Mouse (Mus musculus): ENCODE results near the gene Mtss1l.
"Not testable (repeated sequence)": the region's sequence is repeated elsewhere in the genome, so short reads cannot be mapped to it uniquely, and the experiment has no call there.

The Mtss1l gene

DNA sequence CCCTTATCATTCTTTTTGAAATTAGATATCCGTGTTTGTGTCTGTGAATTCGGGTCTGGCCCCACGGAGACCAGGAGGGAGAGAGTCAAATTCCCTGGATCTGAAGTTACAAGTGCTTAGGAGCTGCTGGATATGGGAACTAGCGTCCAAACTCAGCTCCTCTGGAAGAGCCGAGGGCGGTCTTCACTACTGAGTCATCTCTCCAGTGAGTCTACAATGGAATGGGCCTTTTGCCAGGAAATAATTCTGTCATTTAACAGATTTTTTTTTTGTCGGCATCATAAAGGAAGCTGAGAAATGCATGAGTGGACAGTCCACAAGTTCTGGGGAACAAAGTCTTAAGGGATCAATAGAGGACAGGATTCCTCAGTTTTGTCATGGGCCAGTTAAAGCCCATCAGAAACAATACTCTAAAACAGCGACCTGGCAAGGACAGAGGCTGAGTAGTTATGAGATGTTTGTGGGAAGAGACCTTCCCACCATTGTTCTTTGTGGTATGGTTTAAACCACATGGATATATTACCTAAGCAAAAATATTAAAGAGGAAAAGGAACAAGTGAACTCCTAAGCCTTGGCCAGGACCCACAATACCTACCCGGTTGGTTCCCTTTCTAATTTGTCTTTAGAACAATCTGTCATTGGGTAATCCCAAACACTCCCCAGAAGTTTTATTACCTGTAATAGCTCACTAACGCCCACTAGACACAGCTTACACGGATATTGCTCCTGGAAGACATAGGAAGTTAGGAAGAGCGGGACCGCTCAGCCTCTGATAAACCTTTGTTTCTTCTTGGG is 58.8 kb downstream of the Mtss1l start:
- DNase-seq = no peak

DNA sequence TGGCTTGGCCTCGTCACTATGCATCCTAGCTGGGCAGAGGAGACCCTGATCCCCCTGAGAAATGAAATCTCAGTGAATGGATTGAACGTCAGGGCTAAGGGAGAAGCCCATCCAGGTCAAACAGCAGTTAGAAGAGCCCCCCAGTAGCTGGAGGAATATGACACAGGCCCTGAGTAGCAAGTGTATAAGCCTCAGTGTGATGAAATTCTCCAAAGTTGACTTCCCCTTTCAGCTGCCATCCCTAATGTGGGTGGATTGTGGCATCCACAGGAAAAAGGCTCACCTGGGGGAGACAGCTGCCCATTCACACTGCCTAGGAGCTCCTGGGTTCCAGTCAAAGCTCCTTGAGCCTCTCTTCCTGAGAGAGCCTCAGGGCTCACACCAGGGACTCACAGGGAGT is 64.1 kb downstream of the Mtss1l start:
- no peak for DNase-seq

DNA sequence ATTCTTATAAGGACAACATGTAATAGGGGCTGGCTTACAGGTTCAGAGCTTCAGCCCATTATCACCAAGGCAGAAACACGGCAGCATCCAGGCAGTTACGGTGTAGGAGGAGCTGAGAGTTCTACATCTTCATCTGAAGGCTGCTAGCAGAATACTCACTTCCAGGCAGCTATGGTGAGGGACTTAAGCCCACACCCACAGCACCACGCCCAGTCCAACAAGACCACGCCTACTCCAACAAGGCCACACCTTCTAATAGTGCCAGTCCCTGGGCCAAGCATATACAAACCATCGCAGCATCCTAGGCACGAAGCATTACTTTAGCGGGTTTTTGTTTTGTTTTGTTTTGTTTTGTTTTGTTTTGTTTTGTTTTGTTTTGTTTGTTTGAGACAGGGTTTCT is 65.2 kb downstream of the Mtss1l start:
- not testable (repeated sequence) for DNase-seq

DNA sequence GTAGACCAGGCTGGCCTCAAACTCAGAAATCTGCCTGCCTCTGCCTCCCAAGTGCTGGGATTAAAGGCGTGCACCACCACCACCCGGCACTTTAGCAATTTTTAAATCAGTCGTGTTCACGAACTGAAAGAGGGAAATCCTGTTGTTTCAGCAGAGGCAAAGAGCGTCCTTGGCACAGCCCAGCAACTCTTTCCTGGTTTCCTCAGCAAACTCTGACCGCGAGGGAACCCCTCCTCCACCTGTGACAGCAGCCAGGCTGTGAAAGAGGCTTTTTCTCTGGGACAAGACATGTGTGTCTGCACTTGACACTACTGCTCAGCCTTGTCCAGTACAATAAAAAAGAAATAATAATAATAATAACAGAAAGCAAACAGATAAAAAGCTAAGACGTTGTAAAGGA is 65.7 kb downstream of the Mtss1l start:
- DNase-seq = no peak

DNA sequence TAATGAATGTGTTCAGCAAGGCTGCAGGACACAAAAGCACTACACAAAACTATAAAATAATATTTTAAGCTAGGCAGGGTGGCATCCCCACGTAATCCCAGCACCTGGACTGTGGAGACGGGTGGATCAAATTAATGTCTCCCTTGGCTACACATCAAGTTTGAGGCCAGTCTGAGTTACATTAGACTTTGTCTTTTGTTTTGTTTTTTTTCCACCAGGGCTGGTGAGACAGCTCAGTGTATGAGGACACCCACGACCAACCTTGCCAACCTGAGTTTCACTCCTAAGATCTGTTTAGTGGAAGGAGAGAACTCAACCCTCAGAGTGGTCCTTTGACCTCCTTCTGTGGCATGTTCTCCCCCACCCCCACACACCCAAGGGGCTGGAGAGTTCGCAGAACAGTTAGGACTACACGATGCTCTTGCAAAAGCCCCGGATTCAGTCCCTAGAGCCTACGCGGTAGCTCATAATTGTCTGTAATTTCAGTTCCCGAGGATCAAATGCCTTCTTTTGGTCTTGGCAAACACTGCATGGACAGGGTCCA is 66.2 kb downstream of the Mtss1l start:
- DNase-seq = no peak

DNA sequence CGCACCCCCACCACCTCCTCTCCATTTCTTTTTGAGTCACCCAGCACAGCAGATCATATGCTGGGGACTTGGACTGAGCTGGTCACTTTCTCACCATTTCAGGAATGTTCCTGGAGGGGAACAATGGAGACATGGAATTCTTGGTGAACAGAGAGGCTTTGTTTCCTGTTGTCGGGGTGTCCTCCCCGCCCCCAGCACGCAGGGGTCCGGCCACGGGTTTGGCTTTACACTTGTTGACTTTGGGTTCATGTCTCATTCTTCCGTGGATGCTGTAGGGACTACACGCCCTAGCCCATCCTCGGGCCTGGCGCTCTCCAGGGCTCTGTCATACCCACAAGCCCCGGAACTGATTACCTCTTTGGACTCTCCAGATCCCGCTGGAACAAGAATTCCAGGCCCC is 67.7 kb downstream of the Mtss1l start:
- DNase-seq = no peak

DNA sequence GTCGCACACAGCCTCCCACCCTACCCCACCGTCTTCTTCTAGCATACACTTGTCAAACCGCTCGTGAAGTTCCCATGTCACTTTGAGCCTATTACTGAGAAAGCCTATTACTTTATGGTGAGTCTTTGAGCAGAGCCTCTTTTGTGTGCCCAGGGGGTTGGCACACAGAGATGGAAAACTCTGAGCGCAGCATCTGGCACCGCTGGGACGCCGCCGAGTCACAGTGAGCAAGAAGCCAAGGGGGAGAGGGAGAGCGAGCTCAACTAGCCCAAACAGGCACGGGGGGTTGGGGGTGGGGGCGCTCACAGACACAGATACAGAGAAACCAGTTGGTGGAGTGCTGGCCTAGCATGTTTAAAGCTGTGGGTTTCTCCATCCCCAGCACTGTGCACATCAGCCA is 68.3 kb downstream of the Mtss1l start:
- DNase-seq = peak in 1 of 2 experiments; percentile 24

DNA sequence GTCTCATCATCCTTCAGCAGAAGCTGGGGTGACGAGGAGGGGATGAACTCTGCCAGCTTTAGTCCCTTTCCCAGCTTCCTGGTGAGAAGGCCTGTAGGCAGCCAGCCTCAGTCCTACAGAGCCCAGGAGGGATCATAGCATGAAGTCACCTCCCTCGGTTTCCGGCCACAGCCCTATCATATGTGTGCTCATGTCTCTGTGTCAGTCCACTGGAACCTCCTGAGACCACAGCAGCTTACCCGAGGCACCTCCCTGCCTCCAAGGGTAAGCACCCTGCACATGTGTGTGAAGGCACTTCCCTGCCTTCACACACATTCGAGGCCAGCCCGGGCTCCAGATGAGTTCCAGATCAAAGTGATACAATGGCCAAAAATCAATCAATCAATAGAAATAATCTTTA is 69.0 kb downstream of the Mtss1l start:
- no peak for DNase-seq
